Mouse (Mus musculus) cerebellum, adult 2 months (tissue): Measurements from ENCODE around the gene Rrp9.

Source experiments
- CTCF ChIP-seq: fragments of 200-500 bp; IDR thresholded peaks from 2 replicates; pipeline ENCODE4 v1.5.1; 2011; ENCODE audit warnings: low read depth, mild to moderate bottlenecking, control low read depth, low read length, moderate library complexity, borderline replicate concordance; ENCODE audit not compliant: insufficient read depth
- POLR2A ChIP-seq: fragments of 200-500 bp; IDR thresholded peaks from 2 replicates; pipeline ENCODE4 v1.6.1; 2011; ENCODE audit warnings: low read length, control low read depth, borderline replicate concordance; ENCODE audit not compliant: insufficient read depth

DNA sequence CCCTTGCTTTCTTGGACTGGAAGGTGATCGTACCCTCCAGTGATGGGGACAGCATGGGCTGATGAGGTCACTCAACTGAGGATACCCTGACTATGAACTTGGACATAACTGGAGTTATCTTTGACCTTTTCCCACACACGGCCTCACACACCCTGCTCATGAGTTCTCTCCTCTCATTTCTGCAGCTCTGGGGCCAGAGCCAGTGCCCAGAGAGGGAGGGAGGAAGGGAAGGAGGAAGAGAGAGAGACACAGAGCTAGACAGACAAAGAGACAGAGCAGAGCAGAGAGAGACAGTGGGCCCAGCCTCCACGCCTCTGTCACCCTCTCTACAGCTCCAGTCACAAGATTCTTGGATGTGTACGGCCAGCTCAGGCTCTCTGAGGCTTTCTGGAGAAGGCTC lies 3.4 kb upstream of the Rrp9 start:
- no peak for TF ChIP-seq POLR2A
- no peak for TF ChIP-seq CTCF
